Mouse (Mus musculus): ENCODE data around the gene B830017H08Rik. TPM values are rescaled to one million over a fixed set of nuclear protein-coding genes. Genes with fewer than 3 reads are reported as not detected.

Gene B830017H08Rik
- total and polyA plus RNA-seq, 3 experiments = 0.23 to 0.33 TPM; not detected in 1

- H3K4me1 ChIP-seq (ENCODE audit: insufficient read depth, low read depth, low read length) = peaks cover 5% of the 10 kb centered on the region; the same call in 1 of the 2 replicates
- no peak for ATAC-seq (ENCODE audit: extremely low read depth, insufficient number of reproducible peaks, low FRiP score, poor library complexity, severe bottlenecking)
- peaks cover 5% of the 10 kb centered on the region; the same call in 1 of the 2 replicates for H3K9me3 ChIP-seq (replicated peaks)
- H3K36me3 ChIP-seq (replicated peaks) = no peaks in the 10 kb centered on the region
- TF ChIP-seq TAL1 (conservative IDR thresholded peaks at IDR 0.05; ENCODE audit: low read depth, low read length) (no peak), CTCF (IDR thresholded peaks at IDR 0.05; ENCODE audit: low read depth, low read length) (no peak), POLR2AphosphoS5 (IDR thresholded peaks at IDR 0.05; ENCODE audit: insufficient replicate concordance, low read depth, low read length) (no peak), GATA2 (IDR thresholded peaks at IDR 0.05; ENCODE audit: borderline replicate concordance, low read depth, low read length) (no peak), GATA1 (IDR thresholded peaks at IDR 0.05; ENCODE audit: borderline replicate concordance, low read length) (no peak)
- no peak overlapping the region for H3K4me3 ChIP-seq (ENCODE audit: low read depth, low read length)
- DNase-seq (ENCODE audit: low spot score) = no peak
- peaks cover 58% of the 10 kb centered on the region for H3K27me3 ChIP-seq (ENCODE audit: insufficient read depth, low read length)
Observed at GRCm38 (mm10) chr16:17816528-17816927, 16.4 kb upstream of the B830017H08Rik start.

- Histone ChIP-seq H3K36me3 (replicated peaks) (no peaks in the 10 kb centered on the region), H3K9me3 (replicated peaks) (no peaks in the 10 kb centered on the region), H3K4me1 (ENCODE audit: insufficient read depth, low read depth, low read length) (no peaks in the 10 kb centered on the region), H3K27me3 (ENCODE audit: insufficient read depth, low read length) (peaks cover 53% of the 10 kb centered on the region), H3K4me3 (ENCODE audit: low read depth, low read length) (no peak overlapping the region)
- no peak for ATAC-seq (ENCODE audit: extremely low read depth, insufficient number of reproducible peaks, low FRiP score, poor library complexity, severe bottlenecking)
- TF ChIP-seq POLR2AphosphoS5 (IDR thresholded peaks at IDR 0.05; ENCODE audit: insufficient replicate concordance, low read depth, low read length) (no peak), GATA2 (IDR thresholded peaks at IDR 0.05; ENCODE audit: borderline replicate concordance, low read depth, low read length) (no peak), CTCF (IDR thresholded peaks at IDR 0.05; ENCODE audit: low read depth, low read length) (no peak), TAL1 (conservative IDR thresholded peaks at IDR 0.05; ENCODE audit: low read depth, low read length) (no peak), GATA1 (IDR thresholded peaks at IDR 0.05; ENCODE audit: borderline replicate concordance, low read length) (no peak)
- no peak for DNase-seq (ENCODE audit: low spot score)
Observed at GRCm38 (mm10) chr16:17826500-17826899, 6.4 kb upstream of the B830017H08Rik start.

- Histone ChIP-seq H3K4me1 (ENCODE audit: insufficient read depth, low read depth, low read length) (peaks cover 3% of the 10 kb centered on the region; the same call in 1 of the 2 replicates), H3K9me3 (replicated peaks) (no peaks in the 10 kb centered on the region), H3K27me3 (ENCODE audit: insufficient read depth, low read length) (peaks cover 69% of the 10 kb centered on the region), H3K36me3 (replicated peaks) (no peaks in the 10 kb centered on the region), H3K4me3 (ENCODE audit: low read depth, low read length) (no peak overlapping the region)
- no peak for ATAC-seq (ENCODE audit: extremely low read depth, insufficient number of reproducible peaks, low FRiP score, poor library complexity, severe bottlenecking)
- TF ChIP-seq CTCF (IDR thresholded peaks at IDR 0.05; ENCODE audit: low read depth, low read length) = no peak
- TF ChIP-seq POLR2AphosphoS5 (IDR thresholded peaks at IDR 0.05; ENCODE audit: insufficient replicate concordance, low read depth, low read length) = no peak
- no peak for TF ChIP-seq TAL1 (conservative IDR thresholded peaks at IDR 0.05; ENCODE audit: low read depth, low read length)
- no peak for TF ChIP-seq GATA1 (IDR thresholded peaks at IDR 0.05; ENCODE audit: borderline replicate concordance, low read length)
- TF ChIP-seq GATA2 (IDR thresholded peaks at IDR 0.05; ENCODE audit: borderline replicate concordance, low read depth, low read length) = no peak
- DNase-seq (ENCODE audit: low spot score) = no peak
Observed at GRCm38 (mm10) chr16:17828229-17828628, 4.7 kb upstream of the B830017H08Rik start.

GRCm38 (mm10) chr16:17828867-17829266, 4.1 kb upstream of the B830017H08Rik start:
- no peak overlapping the region for H3K4me3 ChIP-seq (ENCODE audit: low read depth, low read length)
- 0 out of 2 replicates have a peak, but pooled peaks cover 5% of the 10 kb centered on the region for H3K9me3 ChIP-seq (replicated peaks)
- no peak for TF ChIP-seq GATA2 (IDR thresholded peaks at IDR 0.05; ENCODE audit: borderline replicate concordance, low read depth, low read length)
- no peak for TF ChIP-seq POLR2AphosphoS5 (IDR thresholded peaks at IDR 0.05; ENCODE audit: insufficient replicate concordance, low read depth, low read length)
- no peak for TF ChIP-seq TAL1 (conservative IDR thresholded peaks at IDR 0.05; ENCODE audit: low read depth, low read length)
- TF ChIP-seq CTCF (IDR thresholded peaks at IDR 0.05; ENCODE audit: low read depth, low read length) = no peak
- no peak for TF ChIP-seq GATA1 (IDR thresholded peaks at IDR 0.05; ENCODE audit: borderline replicate concordance, low read length)
- peaks cover 6% of the 10 kb centered on the region; the same call in 1 of the 2 replicates for H3K4me1 ChIP-seq (ENCODE audit: insufficient read depth, low read depth, low read length)
- H3K36me3 ChIP-seq (replicated peaks) = no peaks in the 10 kb centered on the region
- ATAC-seq (ENCODE audit: extremely low read depth, insufficient number of reproducible peaks, low FRiP score, poor library complexity, severe bottlenecking) = no peak
- H3K27me3 ChIP-seq (ENCODE audit: insufficient read depth, low read length) = peaks cover 69% of the 10 kb centered on the region
- DNase-seq (ENCODE audit: low spot score) = no peak

GRCm38 (mm10) chr16:17830385-17831178, 2.3 kb upstream of the B830017H08Rik start:
- no peak overlapping the region for H3K4me3 ChIP-seq (ENCODE audit: low read depth, low read length)
- H3K27me3 ChIP-seq (ENCODE audit: insufficient read depth, low read length) = peaks cover 76% of the 10 kb centered on the region
- H3K4me1 ChIP-seq (ENCODE audit: insufficient read depth, low read depth, low read length) = peaks cover 22% of the 10 kb centered on the region
- no peak for ATAC-seq (ENCODE audit: extremely low read depth, insufficient number of reproducible peaks, low FRiP score, poor library complexity, severe bottlenecking)
- peaks cover 3% of the 10 kb centered on the region for H3K36me3 ChIP-seq (replicated peaks)
- DNase-seq (ENCODE audit: low spot score) = no peak
- 0 out of 2 replicates have a peak, but pooled peaks cover 8% of the 10 kb centered on the region for H3K9me3 ChIP-seq (replicated peaks)
- no peak for TF ChIP-seq TAL1 (conservative IDR thresholded peaks at IDR 0.05; ENCODE audit: low read depth, low read length)
- no peak for TF ChIP-seq GATA2 (IDR thresholded peaks at IDR 0.05; ENCODE audit: borderline replicate concordance, low read depth, low read length)
- no peak for TF ChIP-seq POLR2AphosphoS5 (IDR thresholded peaks at IDR 0.05; ENCODE audit: insufficient replicate concordance, low read depth, low read length)

GRCm38 (mm10) chr16:17831781-17832180, 1.1 kb upstream of the B830017H08Rik start:
- DNase-seq (ENCODE audit: low spot score) (no peak), ATAC-seq (ENCODE audit: extremely low read depth, insufficient number of reproducible peaks, low FRiP score, poor library complexity, severe bottlenecking) (no peak)
- Histone ChIP-seq H3K4me3 (ENCODE audit: low read depth, low read length) (no peak overlapping the region), H3K27me3 (ENCODE audit: insufficient read depth, low read length) (peaks cover 74% of the 10 kb centered on the region), H3K9me3 (replicated peaks) (0 out of 2 replicates have a peak, but pooled peaks cover 8% of the 10 kb centered on the region), H3K4me1 (ENCODE audit: insufficient read depth, low read depth, low read length) (peaks cover 28% of the 10 kb centered on the region), H3K36me3 (replicated peaks) (peaks cover 6% of the 10 kb centered on the region)
- TF ChIP-seq POLR2AphosphoS5 (IDR thresholded peaks at IDR 0.05; ENCODE audit: insufficient replicate concordance, low read depth, low read length) = no peak
- TF ChIP-seq GATA2 (IDR thresholded peaks at IDR 0.05; ENCODE audit: borderline replicate concordance, low read depth, low read length) = no peak
- no peak for TF ChIP-seq GATA1 (IDR thresholded peaks at IDR 0.05; ENCODE audit: borderline replicate concordance, low read length)
- no peak for TF ChIP-seq CTCF (IDR thresholded peaks at IDR 0.05; ENCODE audit: low read depth, low read length)
- no peak for TF ChIP-seq TAL1 (conservative IDR thresholded peaks at IDR 0.05; ENCODE audit: low read depth, low read length)
